Mouse (Mus musculus) thymus, adult 2 months (tissue): Measurements from ENCODE around the gene Strn.

Source experiments
- CTCF ChIP-seq: fragments of 200-500 bp; IDR thresholded peaks from 2 replicates; pipeline ENCODE4 v1.5.1; 2012; ENCODE audit warnings: mild to moderate bottlenecking, control low read depth, low read length, moderate library complexity, borderline replicate concordance; ENCODE audit not compliant: control insufficient read depth, poor library complexity, insufficient read depth; ENCODE audit errors: extremely low read depth
- POLR2A ChIP-seq: fragments of 200-500 bp; IDR thresholded peaks from 2 replicates; pipeline ENCODE4 v1.6.1; 2012; ENCODE audit warnings: mild to moderate bottlenecking, low read length, control low read depth, moderate library complexity; ENCODE audit not compliant: control insufficient read depth, poor library complexity, insufficient read depth; ENCODE audit errors: extremely low read depth

DNA sequence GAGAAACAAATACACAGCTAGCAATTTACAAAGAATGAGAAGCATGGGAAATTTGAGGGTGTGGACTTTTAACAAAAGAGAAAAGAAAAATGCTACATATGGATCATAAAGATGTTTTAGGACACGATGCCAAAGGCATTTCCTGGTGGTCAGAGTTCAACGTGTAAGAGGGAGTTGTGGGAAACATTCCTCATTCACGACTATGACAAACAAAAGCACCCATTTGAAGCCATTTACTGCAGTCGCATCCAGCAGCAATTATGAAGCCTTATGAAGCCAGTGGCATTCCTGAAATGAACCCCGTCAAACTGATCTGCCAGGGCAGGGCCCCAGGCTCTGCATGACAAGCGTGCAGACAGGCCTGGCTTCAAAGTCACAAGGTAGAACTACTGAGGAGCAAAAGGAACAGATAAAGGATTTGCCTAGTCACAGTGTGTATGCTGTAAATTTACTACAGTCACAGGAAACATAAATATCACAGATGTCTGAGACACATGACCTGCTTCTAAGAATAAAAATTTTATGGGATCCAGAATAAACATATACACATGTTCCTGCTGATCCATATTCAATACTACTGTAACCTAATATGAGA is 12.4 kb downstream of the Strn start:
- TF ChIP-seq POLR2A (no peak), CTCF (no peak)
